Mouse (Mus musculus): ENCODE measurements around the gene Ccdc69. TPM values are rescaled to one million over a fixed set of nuclear protein-coding genes. Genes with fewer than 3 reads are reported as not detected.

The Ccdc69 gene
- polyA plus RNA-seq, 1 experiment from 2014 or later, result 0.36 TPM

- Histone ChIP-seq H3K9me3 (ENCODE audit: control insufficient read depth, low read length) (peaks cover 3% of the 10 kb centered on the region; the same call in 1 of the 2 replicates), H3K9ac (ENCODE audit: low read length) (no peak overlapping the region), H3K27me3 (ENCODE audit: control insufficient read depth, insufficient read depth, low read length) (no peaks in the 10 kb centered on the region), H3K4me3 (ENCODE audit: low read depth, low read length) (no peak overlapping the region), H3K4me2 (ENCODE audit: low read depth, low read length, severe bottlenecking) (no peak overlapping the region), H3K36me3 (ENCODE audit: control insufficient read depth, insufficient read depth, low read length) (no peaks in the 10 kb centered on the region), H3K4me1 (replicated peaks; ENCODE audit: control insufficient read depth, insufficient read depth, low read length) (no peaks in the 10 kb centered on the region), H3K27ac (ENCODE audit: low read depth, low read length) (no peak overlapping the region)
- DNase-seq (ENCODE audit: low spot score) (no peak), ATAC-seq (replicated peaks; ENCODE audit: low FRiP score) (no peak)
- 84% methylated on average over 7 of the region's 7 CpGs for WGBS
These were observed 72.9 kb downstream of the Ccdc69 start for GRCm38 (mm10) chr11:55004970-55005502.

Other genes starting within 250 kb of the Ccdc69 start
- gene Lyrm7, start 217.2 kb downstream of the Ccdc69 start, polyA plus RNA-seq (2014; fragmentation: Nextera tagmentation; extraction: Ambion mirVana), result 6.4 and 8.6 TPM in 2 replicates
- 633 and 702 TPM in 2 replicates for gene Hint1, start 211.7 kb downstream of the Ccdc69 start, polyA plus RNA-seq (2014; fragmentation: Nextera tagmentation; extraction: Ambion mirVana)
- gene Gpx3, start 175.7 kb downstream of the Ccdc69 start, polyA plus RNA-seq (2014; fragmentation: Nextera tagmentation; extraction: Ambion mirVana), result 52.8 and 61.6 TPM in 2 replicates
- 9.4 and 10.3 TPM in 2 replicates for gene Tnip1, start 115.2 kb downstream of the Ccdc69 start, polyA plus RNA-seq (2014; fragmentation: Nextera tagmentation; extraction: Ambion mirVana)
- 59.6 and 66.7 TPM in 2 replicates for gene Anxa6, start 44.7 kb downstream of the Ccdc69 start, polyA plus RNA-seq (2014; fragmentation: Nextera tagmentation; extraction: Ambion mirVana)
- 11.1 and 12.2 TPM in 2 replicates for gene Gm2a, start 20.0 kb upstream of the Ccdc69 start, polyA plus RNA-seq (2014; fragmentation: Nextera tagmentation; extraction: Ambion mirVana)
- gene Slc36a3, start 73.6 kb upstream of the Ccdc69 start, polyA plus RNA-seq (2014; fragmentation: Nextera tagmentation; extraction: Ambion mirVana), result not detected in 2 replicates
- gene Slc36a2, start 106.9 kb upstream of the Ccdc69 start, polyA plus RNA-seq (2014; fragmentation: Nextera tagmentation; extraction: Ambion mirVana), result not detected in 2 replicates
- 1.6 and 2.8 TPM in 2 replicates for gene Slc36a1, start 126.2 kb upstream of the Ccdc69 start, polyA plus RNA-seq (2014; fragmentation: Nextera tagmentation; extraction: Ambion mirVana)